Mouse (Mus musculus): ENCODE measurements around the gene Bub1. TPM values are rescaled to one million over a fixed set of nuclear protein-coding genes. Genes with fewer than 3 reads are reported as not detected.

Gene Bub1
- polyA plus RNA-seq, 2 experiments: 11.5 to 17.0 TPM

GRCm38 (mm10) chr2:127760014-127760413 lies 71.7 kb downstream of the Bub1 start:
- 74% methylated on average over 6 of the region's 6 CpGs for WGBS (ENCODE audit: insufficient replicate concordance)
- Histone ChIP-seq H3K9ac (replicated peaks) (no peak overlapping the region), H3K4me3 (ENCODE audit: insufficient read depth in 1 of 2, low read depth in 2 of 2, low read length in 2 of 2) (no peak overlapping the region), H3K27me3 (ENCODE audit: control insufficient read depth, insufficient read depth, low read length) (no peaks in the 10 kb centered on the region), H3K36me3 (replicated peaks; ENCODE audit: control insufficient read depth, insufficient read depth, low read depth) (no peaks in the 10 kb centered on the region), H3K4me1 (replicated peaks; ENCODE audit: control insufficient read depth in 2 of 2, insufficient read depth in 2 of 2, low read length in 1 of 2) (no peaks in the 10 kb centered on the region), H3K9me3 (ENCODE audit: control insufficient read depth, low read length) (no peaks in the 10 kb centered on the region), H3K27ac (no peak overlapping the region), H3K4me2 (ENCODE audit: low read depth) (no peak overlapping the region)
- TF ChIP-seq CTCF (IDR thresholded peaks at IDR 0.05; ENCODE audit: low read depth): no peak
- TF ChIP-seq EP300 (IDR thresholded peaks at IDR 0.05; ENCODE audit: low read depth): no peak
- DNase-seq (ENCODE audit: low read depth in 3 of 3, low spot score in 3 of 3): no peak
- no peak for ATAC-seq (ENCODE audit: insufficient read depth)

- 52% methylated on average over 5 of the region's 5 CpGs for WGBS (ENCODE audit: insufficient replicate concordance)
These were observed 72.3 kb downstream of the Bub1 start for GRCm38 (mm10) chr2:127759157-127759880.

GRCm38 (mm10) chr2:127757171-127757570 lies 74.5 kb downstream of the Bub1 start:
- no peaks in the 10 kb centered on the region for H3K4me1 ChIP-seq (replicated peaks; ENCODE audit: control insufficient read depth in 2 of 2, insufficient read depth in 2 of 2, low read length in 1 of 2)
- H3K9ac ChIP-seq (replicated peaks): no peak overlapping the region
- DNase-seq (ENCODE audit: low read depth in 3 of 3, low spot score in 3 of 3): no peak
- no peak overlapping the region for H3K4me3 ChIP-seq (ENCODE audit: insufficient read depth in 1 of 2, low read depth in 2 of 2, low read length in 2 of 2)
- H3K27me3 ChIP-seq (ENCODE audit: control insufficient read depth, insufficient read depth, low read length): no peaks in the 10 kb centered on the region
- H3K4me2 ChIP-seq (ENCODE audit: low read depth): no peak overlapping the region
- no peaks in the 10 kb centered on the region for H3K9me3 ChIP-seq (ENCODE audit: control insufficient read depth, low read length)
- H3K27ac ChIP-seq: no peak overlapping the region
- WGBS (ENCODE audit: insufficient replicate concordance): 45% methylated on average over 8 of the region's 8 CpGs
- no peaks in the 10 kb centered on the region for H3K36me3 ChIP-seq (replicated peaks; ENCODE audit: control insufficient read depth, insufficient read depth, low read depth)
- no peak for ATAC-seq (ENCODE audit: insufficient read depth)
- no peak for TF ChIP-seq CTCF (IDR thresholded peaks at IDR 0.05; ENCODE audit: low read depth)
- no peak for TF ChIP-seq EP300 (IDR thresholded peaks at IDR 0.05; ENCODE audit: low read depth)

More at GRCm38 (mm10) chr2:127759157-127759880, 72.3 kb downstream of the Bub1 start:
- Histone ChIP-seq H3K27ac (no peak overlapping the region), H3K9ac (replicated peaks) (no peak overlapping the region), H3K27me3 (ENCODE audit: control insufficient read depth, insufficient read depth, low read length) (no peaks in the 10 kb centered on the region), H3K4me1 (replicated peaks; ENCODE audit: control insufficient read depth in 2 of 2, insufficient read depth in 2 of 2, low read length in 1 of 2) (no peaks in the 10 kb centered on the region), H3K36me3 (replicated peaks; ENCODE audit: control insufficient read depth, insufficient read depth, low read depth) (no peaks in the 10 kb centered on the region), H3K4me2 (ENCODE audit: low read depth) (no peak overlapping the region), H3K9me3 (ENCODE audit: control insufficient read depth, low read length) (no peaks in the 10 kb centered on the region), H3K4me3 (ENCODE audit: insufficient read depth in 1 of 2, low read depth in 2 of 2, low read length in 2 of 2) (no peak overlapping the region)
- TF ChIP-seq EP300 (IDR thresholded peaks at IDR 0.05; ENCODE audit: low read depth): no peak
- TF ChIP-seq CTCF (IDR thresholded peaks at IDR 0.05; ENCODE audit: low read depth): no peak
- DNase-seq (ENCODE audit: low read depth in 3 of 3, low spot score in 3 of 3) (no peak), ATAC-seq (ENCODE audit: insufficient read depth) (no peak)

GRCm38 (mm10) chr2:127754113-127754512 lies 77.6 kb downstream of the Bub1 start:
- H3K9ac ChIP-seq (replicated peaks): no peak overlapping the region
- H3K4me2 ChIP-seq (ENCODE audit: low read depth): no peak overlapping the region
- no peak overlapping the region for H3K4me3 ChIP-seq (ENCODE audit: insufficient read depth in 1 of 2, low read depth in 2 of 2, low read length in 2 of 2)
- H3K27ac ChIP-seq: no peak overlapping the region
- no peaks in the 10 kb centered on the region for H3K4me1 ChIP-seq (replicated peaks; ENCODE audit: control insufficient read depth in 2 of 2, insufficient read depth in 2 of 2, low read length in 1 of 2)
- H3K27me3 ChIP-seq (ENCODE audit: control insufficient read depth, insufficient read depth, low read length): no peaks in the 10 kb centered on the region
- DNase-seq (ENCODE audit: low read depth in 3 of 3, low spot score in 3 of 3): no peak
- H3K36me3 ChIP-seq (replicated peaks; ENCODE audit: control insufficient read depth, insufficient read depth, low read depth): no peaks in the 10 kb centered on the region
- 72% methylated on average over 4 of the region's 4 CpGs for WGBS (ENCODE audit: insufficient replicate concordance)
- H3K9me3 ChIP-seq (ENCODE audit: control insufficient read depth, low read length): no peaks in the 10 kb centered on the region
- ATAC-seq (ENCODE audit: insufficient read depth): no peak
- TF ChIP-seq CTCF (IDR thresholded peaks at IDR 0.05; ENCODE audit: low read depth): no peak
- no peak for TF ChIP-seq EP300 (IDR thresholded peaks at IDR 0.05; ENCODE audit: low read depth)

- Histone ChIP-seq H3K36me3 (replicated peaks; ENCODE audit: control insufficient read depth, insufficient read depth, low read depth) (no peaks in the 10 kb centered on the region), H3K27me3 (ENCODE audit: control insufficient read depth, insufficient read depth, low read length) (no peaks in the 10 kb centered on the region), H3K27ac (no peak overlapping the region), H3K4me2 (ENCODE audit: low read depth) (no peak overlapping the region), H3K9me3 (ENCODE audit: control insufficient read depth, low read length) (no peaks in the 10 kb centered on the region), H3K4me1 (replicated peaks; ENCODE audit: control insufficient read depth in 2 of 2, insufficient read depth in 2 of 2, low read length in 1 of 2) (no peaks in the 10 kb centered on the region), H3K9ac (replicated peaks) (no peak overlapping the region), H3K4me3 (ENCODE audit: insufficient read depth in 1 of 2, low read depth in 2 of 2, low read length in 2 of 2) (no peak overlapping the region)
- ATAC-seq (ENCODE audit: insufficient read depth): no peak
- no peak for TF ChIP-seq EP300 (IDR thresholded peaks at IDR 0.05; ENCODE audit: low read depth)
- no peak for DNase-seq (ENCODE audit: low read depth in 3 of 3, low spot score in 3 of 3)
- 59% methylated on average over 11 of the region's 11 CpGs for WGBS (ENCODE audit: insufficient replicate concordance)
These were observed 79.6 kb downstream of the Bub1 start for GRCm38 (mm10) chr2:127751849-127752610.

Other genes with a start within 250 kb of the Bub1 start
- 1.0 and 1.1 TPM in 2 replicates for gene Zfp661, start 244.8 kb downstream of the Bub1 start, polyA plus RNA-seq (2012; rRNA removed)
- 0.83 and 0.86 TPM in 2 replicates for gene Zfp661, start 244.8 kb downstream of the Bub1 start, polyA plus RNA-seq (2014; fragmentation: Nextera tagmentation; extraction: Ambion mirVana)
- 25.2 and 46.4 TPM in 2 replicates for gene Mrps5, start 244.6 kb downstream of the Bub1 start, polyA plus RNA-seq (2012; rRNA removed)
- 80.1 and 80.3 TPM in 2 replicates for gene Mrps5, start 244.6 kb downstream of the Bub1 start, polyA plus RNA-seq (2014; fragmentation: Nextera tagmentation; extraction: Ambion mirVana)
- gene Mal, start 175.2 kb downstream of the Bub1 start, polyA plus RNA-seq (2012; rRNA removed): 0.01 and 0.03 TPM in 2 replicates
- gene Mal, start 175.2 kb downstream of the Bub1 start, polyA plus RNA-seq (2014; fragmentation: Nextera tagmentation; extraction: Ambion mirVana): 0.06 and 0.10 TPM in 2 replicates
- 0.02 and 0.06 TPM in 2 replicates for gene Mall, start 101.9 kb downstream of the Bub1 start, polyA plus RNA-seq (2012; rRNA removed)
- not detected in 2 replicates for gene Mall, start 101.9 kb downstream of the Bub1 start, polyA plus RNA-seq (2014; fragmentation: Nextera tagmentation; extraction: Ambion mirVana)
- gene Nphp1, start 43.0 kb downstream of the Bub1 start, polyA plus RNA-seq (2012; rRNA removed): 2.9 and 4.9 TPM in 2 replicates
- gene Nphp1, start 43.0 kb downstream of the Bub1 start, polyA plus RNA-seq (2014; fragmentation: Nextera tagmentation; extraction: Ambion mirVana): 5.5 and 6.8 TPM in 2 replicates
- gene Mtln, start 39.4 kb downstream of the Bub1 start, polyA plus RNA-seq (2012; rRNA removed): 9.8 and 24.3 TPM in 2 replicates
- 25.4 and 28.1 TPM in 2 replicates for gene Mtln, start 39.4 kb downstream of the Bub1 start, polyA plus RNA-seq (2014; fragmentation: Nextera tagmentation; extraction: Ambion mirVana)
- gene Acoxl, start 7.0 kb upstream of the Bub1 start, polyA plus RNA-seq (2012; rRNA removed): not detected in 2 replicates
- gene Acoxl, start 7.0 kb upstream of the Bub1 start, polyA plus RNA-seq (2014; fragmentation: Nextera tagmentation; extraction: Ambion mirVana): not detected in 2 replicates